Mouse (Mus musculus) CH12.LX (cell line): ENCODE data around the gene Kat14. TPM values are rescaled to one million over a fixed set of nuclear protein-coding genes. Genes with fewer than 3 reads are reported as not detected.

ENCODE experiments used
- DNase-seq: peaks from one replicate; pipeline ENCODE4 v3.0.0-alpha.2; 2013; ENCODE audit errors: extremely low read depth
- H3K27ac ChIP-seq: 2 replicates; pipeline ENCODE4 v1.5.1; 2012; ENCODE audit warnings: low read depth, mild to moderate bottlenecking, control low read depth, moderate library complexity; ENCODE audit not compliant: insufficient read depth
- H3K27me3 ChIP-seq: replicated peaks from 2 replicates; pipeline ENCODE3; 2012; ENCODE audit warnings: inconsistent platforms
- H3K36me3 ChIP-seq, 2 experiments: replicated peaks in 1 of 2; 2 replicates each; pipeline versions ENCODE3 to v1.6.1; 2012; ENCODE audit warnings: inconsistent platforms in 1 of 2, low read length in 1 of 2, mild to moderate bottlenecking in 1 of 2, mixed read lengths in 1 of 2, moderate library complexity in 1 of 2; ENCODE audit not compliant: control insufficient read depth in 1 of 2, insufficient read depth in 1 of 2
- H3K4me1 ChIP-seq, 2 experiments: 2 replicates each; pipeline ENCODE4 v1.6.1; 2012; ENCODE audit warnings: inconsistent platforms in 1 of 2, moderate library complexity in 1 of 2; ENCODE audit not compliant: insufficient read depth in 2 of 2, control insufficient read depth in 1 of 2
- H3K4me2 ChIP-seq: 2 replicates; pipeline ENCODE4 v1.6.1; 2012; ENCODE audit warnings: low read depth, mild to moderate bottlenecking, control low read depth; ENCODE audit not compliant: poor library complexity, insufficient read depth, severe bottlenecking
- H3K4me3 ChIP-seq, 3 experiments: fragments of 150-350 bp in 1 of 3; sonication (generic) in 1 of 3; replicated peaks in 1 of 3; 2 replicates each; pipeline versions ENCODE3 to v1.5.1; 2011 to 2012; ENCODE audit warnings: low read depth in 2 of 3, low read length in 2 of 3, mild to moderate bottlenecking in 2 of 3, moderate library complexity in 2 of 3, control low read depth in 1 of 3, improper control_type of control experiment in 1 of 3, inconsistent platforms in 1 of 3, mixed read lengths in 1 of 3; ENCODE audit not compliant: poor library complexity in 1 of 3
- H3K79me2 ChIP-seq: replicated peaks from 2 replicates; pipeline ENCODE4 v1.6.1; 2012; ENCODE audit warnings: mild to moderate bottlenecking, moderate library complexity; ENCODE audit not compliant: control insufficient read depth, poor library complexity, insufficient read depth, severe bottlenecking; ENCODE audit errors: extremely low read depth
- H3K9ac ChIP-seq: 2 replicates; pipeline ENCODE4 v1.6.1; 2012; ENCODE audit warnings: low read depth, mild to moderate bottlenecking, control low read depth, moderate library complexity; ENCODE audit not compliant: insufficient read depth
- H3K9me3 ChIP-seq: replicated peaks from 2 replicates; pipeline ENCODE3; 2012; ENCODE audit warnings: low read length, inconsistent platforms, mixed read lengths
- BHLHE40 ChIP-seq: IDR thresholded peaks from 2 replicates; pipeline ENCODE4 v1.6.1; 2011; ENCODE audit warnings: mild to moderate bottlenecking, low read depth, low read length, improper control_type of control experiment
- CHD1 ChIP-seq: IDR thresholded peaks from 2 replicates; pipeline ENCODE4 v1.6.1; 2012; ENCODE audit warnings: low read depth, low read length, improper control_type of control experiment, inconsistent platforms
- CHD2 ChIP-seq: IDR thresholded peaks from 2 replicates; pipeline ENCODE4 v1.6.1; 2011; ENCODE audit warnings: low read length, improper control_type of control experiment
- GABPA ChIP-seq: IDR thresholded peaks from 2 replicates; pipeline ENCODE4 v1.6.1; 2012; ENCODE audit warnings: low read depth, low read length, improper control_type of control experiment, inconsistent platforms; ENCODE audit not compliant: insufficient replicate concordance
- HCFC1 ChIP-seq: IDR thresholded peaks from 2 replicates; pipeline ENCODE4 v1.6.1; 2012; ENCODE audit warnings: low read depth, mild to moderate bottlenecking, inconsistent platforms, low read length, improper control_type of control experiment
- IRF4 ChIP-seq: IDR thresholded peaks from 2 replicates; pipeline ENCODE4 v1.6.1; 2014; ENCODE audit warnings: low read depth, mild to moderate bottlenecking, inconsistent platforms, low read length, improper control_type of control experiment
- JUND ChIP-seq: conservative IDR thresholded peaks from 2 replicates; pipeline ENCODE4 v1.6.1; 2011; ENCODE audit warnings: low read depth, low read length, improper control_type of control experiment
- KAT2A ChIP-seq: IDR thresholded peaks from 2 replicates; pipeline ENCODE4 v1.6.1; 2012; ENCODE audit warnings: low read length, improper control_type of control experiment, inconsistent platforms; ENCODE audit not compliant: insufficient replicate concordance
- MAFK ChIP-seq: IDR thresholded peaks from 2 replicates; pipeline ENCODE4 v1.6.1; 2011; ENCODE audit warnings: low read length, improper control_type of control experiment; ENCODE audit not compliant: insufficient replicate concordance
- MAX ChIP-seq: IDR thresholded peaks from 2 replicates; pipeline ENCODE4 v1.6.1; 2011; ENCODE audit warnings: low read length, improper control_type of control experiment
- MAZ ChIP-seq: IDR thresholded peaks from 2 replicates; pipeline ENCODE4 v1.6.1; 2012; ENCODE audit warnings: low read depth, mild to moderate bottlenecking, inconsistent platforms, low read length, improper control_type of control experiment, moderate library complexity
- MXI1 ChIP-seq: IDR thresholded peaks from 2 replicates; pipeline ENCODE4 v1.6.1; 2011; ENCODE audit warnings: mild to moderate bottlenecking, low read depth, low read length, improper control_type of control experiment
- NRF1 ChIP-seq: IDR thresholded peaks from 2 replicates; pipeline ENCODE4 v1.6.1; 2014; ENCODE audit warnings: low read depth, mild to moderate bottlenecking, inconsistent platforms, low read length, improper control_type of control experiment, moderate library complexity
- PAX5 ChIP-seq: IDR thresholded peaks from 2 replicates; pipeline ENCODE4 v1.6.1; 2012; ENCODE audit warnings: low read length, inconsistent platforms, mixed read lengths
- POLR2A ChIP-seq: IDR thresholded peaks from 2 replicates; pipeline ENCODE4 v1.6.1; 2011; ENCODE audit warnings: low read depth, mild to moderate bottlenecking, improper control_type of control experiment, low read length
- POLR2AphosphoS2 ChIP-seq: IDR thresholded peaks from 2 replicates; pipeline ENCODE4 v1.6.1; 2011; ENCODE audit warnings: low read depth, low read length, improper control_type of control experiment
- RAD21 ChIP-seq: IDR thresholded peaks from 2 replicates; pipeline ENCODE4 v1.6.1; 2011; ENCODE audit warnings: low read depth, mild to moderate bottlenecking, low read length, improper control_type of control experiment, moderate library complexity
- SIN3A ChIP-seq: IDR thresholded peaks from 2 replicates; pipeline ENCODE4 v1.6.1; 2012; ENCODE audit warnings: low read length, improper control_type of control experiment, inconsistent platforms
- TBP ChIP-seq: conservative IDR thresholded peaks from 2 replicates; pipeline ENCODE4 v1.6.1; 2011; ENCODE audit warnings: low read depth, low read length, improper control_type of control experiment
- TCF12 ChIP-seq: IDR thresholded peaks from 2 replicates; pipeline ENCODE4 v1.6.1; 2014; ENCODE audit warnings: low read depth, mild to moderate bottlenecking, inconsistent platforms, low read length, improper control_type of control experiment
- UBTF ChIP-seq: IDR thresholded peaks from 2 replicates; pipeline ENCODE4 v1.6.1; 2012; ENCODE audit warnings: low read depth, mild to moderate bottlenecking, inconsistent platforms, low read length, improper control_type of control experiment, moderate library complexity
- USF1 ChIP-seq: IDR thresholded peaks from 2 replicates; pipeline ENCODE4 v1.6.1; 2014; ENCODE audit warnings: low read depth, mild to moderate bottlenecking, inconsistent platforms, low read length, improper control_type of control experiment
- USF2 ChIP-seq: conservative IDR thresholded peaks from 2 replicates; pipeline ENCODE4 v1.6.1; 2011; ENCODE audit warnings: low read depth, low read length, improper control_type of control experiment
- ZC3H11A ChIP-seq: IDR thresholded peaks from 2 replicates; pipeline ENCODE4 v1.6.1; 2012; ENCODE audit warnings: low read depth, mild to moderate bottlenecking, inconsistent platforms, low read length, improper control_type of control experiment
- ZKSCAN1 ChIP-seq: IDR thresholded peaks from 2 replicates; pipeline ENCODE4 v1.6.1; 2012; ENCODE audit warnings: low read depth, inconsistent platforms, low read length, improper control_type of control experiment, borderline replicate concordance
- ZMIZ1 ChIP-seq: IDR thresholded peaks from 2 replicates; pipeline ENCODE4 v1.6.1; 2012; ENCODE audit warnings: low read depth, mild to moderate bottlenecking, inconsistent platforms, low read length, improper control_type of control experiment
- ZNF384 ChIP-seq: IDR thresholded peaks from 2 replicates; pipeline ENCODE4 v1.6.1; 2012; ENCODE audit warnings: low read depth, low read length, improper control_type of control experiment, inconsistent platforms
- dilution Hi-C: fragments of 300-500 bp; cut with MboI; formaldehyde crosslinking; loops from 2 replicates; pipeline ENCODE4 v1.14.3; 2020; ENCODE audit warnings: low sequenced_read_pairs; ENCODE audit not compliant: extremely low pct_unique_long_range_greater_than_20kb, extremely low pct_ligation_motif_present
- in situ Hi-C: fragments of 300-500 bp; cut with MboI; formaldehyde crosslinking; loops from 3 replicates; pipeline ENCODE4 v1.14.3; 2019; ENCODE audit warnings: low sequenced_read_pairs, low pct_ligation_motif_present, low pct_unique_long_range_greater_than_20kb, mixed read lengths
- polyA plus RNA-seq: library from polyadenylated mRNA; unstranded; fragments of >175 nt; gene quantifications from 2 replicates; pipeline ENCODE4 v1.2.1, GENCODE M21; 2012; ENCODE audit warnings: low read depth; ENCODE audit not compliant: insufficient read length
- total RNA-seq, 2 experiments: library from RNA; depleted of rRNA; stranded (reverse); fragments of 300-350 nt in 1 of 2; fragments of >200 nt in 1 of 2; gene quantifications; 2 replicates each; pipeline ENCODE4 v1.2.3; 2012 to 2014

The Kat14 gene
- total and polyA plus RNA-seq, 3 experiments: 25.7 to 54.4 (median 25.9) TPM

DNA sequence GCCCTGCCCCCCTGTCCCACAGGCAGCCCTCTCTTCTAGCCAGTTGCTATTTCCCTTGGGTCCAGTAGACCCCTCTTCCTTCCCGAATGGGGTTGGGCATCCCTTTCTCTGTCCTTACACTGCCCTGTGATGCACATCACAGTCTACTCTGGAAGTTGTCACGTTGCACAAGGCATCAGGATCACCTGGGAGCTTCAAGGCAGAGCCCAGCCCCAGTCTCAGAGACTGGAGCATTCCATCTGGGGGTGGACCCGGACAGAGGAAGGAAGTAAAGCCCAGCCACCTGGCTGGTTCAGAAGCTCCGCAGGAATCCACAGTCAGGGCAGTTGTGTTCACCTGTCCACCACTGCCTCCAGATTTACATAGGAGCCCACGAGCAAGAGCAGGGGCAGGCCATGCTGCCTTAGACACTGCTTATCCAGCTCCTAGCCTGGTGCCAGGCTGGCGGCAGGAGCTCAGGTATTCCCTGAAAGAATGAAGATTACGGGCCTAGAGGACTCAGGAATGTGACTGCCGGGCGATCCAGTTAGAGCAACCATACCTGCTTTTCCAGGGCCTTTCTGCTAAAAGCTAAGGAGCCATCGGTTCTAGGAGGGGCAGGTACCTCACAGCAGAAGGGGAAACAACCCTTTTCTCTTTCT, 6.4 kb downstream of the Kat14 start:
- no peaks in the 10 kb centered on the region for H3K9me3 ChIP-seq
- H3K4me2 ChIP-seq: no peak overlapping the region
- H3K79me2 ChIP-seq: peaks cover 16% of the 10 kb centered on the region
- in situ Hi-C loops (no loop called here), dilution Hi-C loops (no loop called here)
- no peak for DNase-seq
- peaks cover 6 to 19% of the 10 kb centered on the region in 2 experiments; a peak in 3 of 4 replicates for H3K4me1 ChIP-seq
- no peaks in the 10 kb centered on the region for H3K27me3 ChIP-seq
- TF ChIP-seq RAD21 (no peak), POLR2A (no peak), MXI1 (no peak), MAX (no peak), PAX5 (no peak), ZKSCAN1 (no peak), KAT2A (no peak), ZC3H11A (no peak), BHLHE40 (no peak), ZNF384 (no peak), UBTF (no peak), USF2 (no peak)
- H3K36me3 ChIP-seq: peaks cover 45 to 75% of the 10 kb centered on the region in 2 experiments
- H3K9ac ChIP-seq: no peak overlapping the region
- H3K4me3 ChIP-seq: no peak overlapping the region
- H3K27ac ChIP-seq: no peak overlapping the region

DNA sequence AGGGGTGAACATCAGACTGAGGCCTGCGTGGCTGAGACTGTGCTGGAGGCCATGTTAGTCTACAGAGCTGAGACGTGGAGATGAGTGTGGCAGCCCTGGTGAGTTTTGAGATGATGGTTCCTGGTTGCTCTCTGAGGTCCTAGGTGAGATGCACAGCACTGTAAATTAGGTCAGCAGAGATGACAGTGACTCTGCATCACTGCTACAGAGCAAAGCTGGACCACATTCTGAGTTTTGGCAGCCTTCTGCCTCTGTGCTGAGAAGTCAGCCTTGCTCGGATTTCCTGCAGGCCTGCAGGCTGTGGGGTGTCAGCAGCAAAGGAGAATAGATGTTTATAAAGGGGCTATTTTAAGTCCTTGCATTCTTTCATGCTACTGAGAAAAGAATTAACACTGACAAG, 12.5 kb downstream of the Kat14 start:
- dilution Hi-C loops: no loop called here
- TF ChIP-seq SIN3A (no peak), MAFK (no peak), POLR2A (no peak), MAZ (no peak), CHD2 (no peak), TCF12 (no peak), MAX (no peak), POLR2AphosphoS2 (no peak), BHLHE40 (no peak), JUND (no peak), USF1 (no peak), IRF4 (no peak), HCFC1 (no peak), TBP (no peak), ZMIZ1 (no peak), GABPA (no peak), CHD1 (no peak), NRF1 (no peak), MXI1 (no peak)
- Histone ChIP-seq H3K36me3 (peaks cover 60 to 91% of the 10 kb centered on the region in 2 experiments), H3K27me3 (no peaks in the 10 kb centered on the region), H3K4me1 (no peaks in the 10 kb centered on the region), H3K4me2 (no peak overlapping the region), H3K9me3 (no peaks in the 10 kb centered on the region), H3K27ac (no peak overlapping the region), H3K4me3 (no peak overlapping the region), H3K9ac (no peak overlapping the region), H3K79me2 (no peaks in the 10 kb centered on the region)
- in situ Hi-C loops: no loop called here
- no peak for DNase-seq
